Mouse (Mus musculus) C2C12 (cell line): Measurements from ENCODE around the gene Zfp58.

Experiments used
- CTCF ChIP-seq: IDR thresholded peaks from one replicate; pipeline ENCODE4 v1.5.1; 2011; ENCODE audit not compliant: control insufficient read depth, insufficient read depth, insufficient read length
- MAX ChIP-seq: IDR thresholded peaks from one replicate; pipeline ENCODE4 v1.6.1; 2011; ENCODE audit warnings: mild to moderate bottlenecking, control low read depth
- MYOG ChIP-seq: IDR thresholded peaks from one replicate; pipeline ENCODE4 v1.6.1; 2011; ENCODE audit not compliant: control insufficient read depth, insufficient read length; ENCODE audit errors: extremely low read depth
- USF1 ChIP-seq: IDR thresholded peaks from one replicate; pipeline ENCODE4 v1.6.1; 2011; ENCODE audit warnings: low read depth, mild to moderate bottlenecking, control low read depth, moderate library complexity

DNA sequence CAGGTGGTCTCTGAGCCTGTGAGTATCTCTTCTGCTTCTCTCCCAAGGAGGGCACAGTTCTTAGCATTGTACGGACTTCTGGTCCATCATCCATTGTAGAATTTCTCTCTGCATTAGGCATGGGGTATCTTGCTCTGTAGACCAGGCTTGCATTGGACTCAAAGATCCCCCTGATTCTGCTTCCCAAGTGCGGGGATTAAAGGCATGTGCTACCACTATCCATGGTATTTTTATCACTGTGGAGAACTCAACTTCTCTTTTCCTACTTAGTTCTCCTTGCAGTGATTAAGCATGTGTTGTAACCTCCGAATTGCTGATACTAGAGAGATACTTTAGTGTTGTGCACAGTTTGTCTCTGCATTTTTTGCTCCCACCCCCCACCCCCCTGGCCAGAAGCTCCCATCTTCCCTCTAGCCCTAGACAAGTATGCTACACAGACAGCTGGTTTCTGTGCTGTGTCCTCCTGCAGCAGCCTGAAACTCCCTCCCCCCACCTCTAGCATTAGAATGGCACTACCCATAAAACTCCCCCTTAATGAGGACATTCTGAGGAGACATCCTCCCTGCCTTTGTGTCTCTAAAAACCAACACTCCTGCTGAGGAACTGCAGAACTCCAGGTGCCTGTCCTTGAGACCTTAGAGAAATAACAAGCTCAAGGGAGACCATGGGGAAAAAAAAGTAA is 26.8 kb upstream of the Zfp58 start:
- TF ChIP-seq MYOG (no peak), CTCF (no peak), MAX (no peak), USF1 (no peak)
